Mouse (Mus musculus) common myeloid progenitor, adult 5-6 weeks (primary cell): ENCODE results near the gene Rasgef1b. TPM values are rescaled to one million over a fixed set of nuclear protein-coding genes. Genes with fewer than 3 reads are reported as not detected.

Experiments
- ATAC-seq: replicated peaks from 2 replicates; pipeline ENCODE4 v1.8.0; 2016; ENCODE audit warnings: low read depth, mild to moderate bottlenecking, moderate TSS enrichment, inconsistent platforms; ENCODE audit not compliant: poor library complexity, severe bottlenecking
- total RNA-seq: library from RNA; stranded (forward); fragments of 200-1000, 187-1606 nt; gene quantifications from 2 replicates; pipeline ENCODE4 v1.2.3, GENCODE M21; 2017

Gene Rasgef1b
- total RNA-seq, 1 experiment from 2014 or later = 2.4 TPM

- ATAC-seq = no peak
These were observed 256.1 kb downstream of the Rasgef1b start for GRCm38 (mm10) chr5:99472607-99473335.

GRCm38 (mm10) chr5:99471790-99472189 lies 257.1 kb downstream of the Rasgef1b start:
- no peak for ATAC-seq

DNA sequence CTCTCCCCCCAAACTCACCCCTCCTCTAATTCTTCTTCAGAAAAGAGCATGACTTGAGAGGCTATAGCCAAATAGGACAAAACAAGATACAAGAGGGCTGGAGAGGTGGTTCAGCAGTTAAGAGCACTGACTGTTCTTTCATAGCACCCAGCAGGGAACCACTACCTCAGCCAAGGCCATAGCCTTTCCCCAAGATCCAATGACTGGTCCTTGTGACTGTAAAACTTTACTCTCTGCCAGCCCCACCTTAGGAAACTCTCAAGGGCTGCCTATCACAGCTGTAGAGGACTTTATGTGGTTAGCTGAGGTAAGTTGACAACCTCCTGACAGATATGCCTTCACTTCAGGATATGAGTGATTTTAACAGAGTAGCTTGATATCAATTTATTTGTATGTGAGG lies 258.3 kb downstream of the Rasgef1b start:
- ATAC-seq = no peak

DNA sequence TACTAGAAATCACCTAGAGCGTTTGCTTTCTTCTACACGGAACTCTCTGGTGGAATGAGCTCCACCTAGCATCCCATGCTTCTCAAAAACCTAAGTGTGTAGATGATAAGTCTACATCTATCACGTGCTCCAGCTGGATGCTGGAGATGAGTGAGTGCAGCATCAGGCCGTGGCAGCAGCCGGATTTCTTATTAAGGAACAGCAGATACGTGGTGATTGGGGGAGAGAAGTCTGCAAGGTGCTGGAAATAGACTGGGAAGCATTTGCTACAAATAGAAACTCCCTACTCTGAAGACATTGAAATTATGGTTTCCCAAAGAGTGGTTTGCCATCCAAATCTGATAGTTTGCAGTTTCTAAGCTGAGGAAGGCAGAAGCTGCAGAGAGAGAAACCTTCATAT lies 269.9 kb downstream of the Rasgef1b start:
- ATAC-seq = no peak

DNA sequence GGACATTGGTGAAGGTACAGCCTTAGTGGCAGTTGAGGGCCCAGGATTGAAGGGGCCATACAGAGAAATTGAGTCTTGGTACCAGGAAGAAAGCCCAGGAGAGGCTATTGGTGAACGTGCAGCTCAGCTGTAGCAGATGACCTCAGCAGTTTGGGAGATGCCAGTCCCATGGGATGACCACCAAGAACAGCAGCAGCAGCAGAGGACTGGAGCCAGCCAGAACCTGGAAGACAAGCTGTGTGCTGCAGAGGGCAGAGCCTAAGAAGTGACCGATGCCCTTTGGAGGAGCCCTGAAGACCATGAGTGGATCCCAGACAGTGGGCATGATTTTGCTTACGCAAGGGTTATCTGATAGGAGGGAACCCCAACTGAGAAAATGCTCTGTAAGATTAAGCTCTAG lies 271.6 kb downstream of the Rasgef1b start:
- no peak for ATAC-seq

- peak; percentile 56; the same call in 1 of the 2 replicates for ATAC-seq
These were observed 276.9 kb downstream of the Rasgef1b start for GRCm38 (mm10) chr5:99451939-99452338.

GRCm38 (mm10) chr5:99451416-99451815 lies 277.4 kb downstream of the Rasgef1b start:
- ATAC-seq = no peak

DNA sequence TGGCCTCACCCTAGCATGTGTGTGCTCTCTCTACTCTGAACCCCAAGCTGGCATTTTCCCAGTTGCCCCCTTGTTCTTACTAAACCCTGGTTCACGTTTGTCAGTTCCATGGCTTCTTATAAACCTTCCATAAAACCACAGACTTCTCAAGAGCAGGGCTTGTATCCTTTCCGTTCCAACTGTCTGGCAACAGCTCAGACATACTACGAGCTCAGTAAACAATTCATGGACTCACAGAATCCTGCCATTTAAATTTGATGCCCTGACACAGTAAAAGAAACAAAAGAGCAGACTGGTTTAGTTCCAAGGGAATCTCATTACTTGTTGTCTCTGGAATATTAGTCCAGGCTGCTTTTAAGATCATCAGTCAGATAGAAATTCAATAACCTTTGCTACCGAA lies 277.9 kb downstream of the Rasgef1b start:
- ATAC-seq = no peak

DNA sequence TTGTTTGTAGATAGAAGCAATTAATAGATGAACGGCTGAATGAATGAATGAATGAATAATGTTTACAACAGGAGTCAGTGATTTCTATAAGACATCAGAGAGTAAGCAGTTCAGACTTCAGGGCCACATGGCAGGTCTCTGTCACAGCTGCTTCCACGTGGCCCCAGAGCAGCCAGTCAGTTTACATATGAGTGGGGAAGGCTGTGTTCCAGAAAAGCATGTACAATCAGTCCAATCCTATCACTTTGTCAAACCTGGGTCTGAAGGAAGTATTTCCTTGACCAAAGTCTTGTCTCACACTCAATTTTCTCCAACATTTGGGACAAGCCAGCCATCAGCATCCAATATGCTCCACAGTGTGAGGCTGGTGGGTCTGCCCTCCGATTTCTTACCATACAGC lies 278.4 kb downstream of the Rasgef1b start:
- no peak for ATAC-seq

GRCm38 (mm10) chr5:99447481-99447880 lies 281.4 kb downstream of the Rasgef1b start:
- ATAC-seq = no peak

DNA sequence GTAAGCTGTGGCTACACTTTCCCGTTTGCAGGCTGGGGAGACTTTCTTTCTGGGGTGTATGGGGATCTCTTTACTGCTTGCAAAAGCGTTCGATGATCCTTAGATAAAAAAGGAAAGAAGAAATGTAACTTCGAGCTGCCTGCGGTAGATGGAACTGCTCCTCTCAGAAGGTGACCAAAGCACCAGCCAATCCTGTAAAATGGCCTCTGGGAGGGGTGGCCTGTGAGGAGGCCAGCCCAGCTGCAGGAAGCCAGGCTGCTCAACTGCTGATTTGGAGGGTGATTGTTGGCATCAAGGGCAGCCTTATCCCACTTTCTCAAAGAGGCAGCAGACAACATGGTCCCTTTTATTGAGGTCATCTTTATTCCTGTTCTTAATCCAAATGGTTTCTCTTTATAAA lies 283.6 kb downstream of the Rasgef1b start:
- ATAC-seq = 0 out of 2 replicates have a peak, but pooled peaks have one; percentile 39

DNA sequence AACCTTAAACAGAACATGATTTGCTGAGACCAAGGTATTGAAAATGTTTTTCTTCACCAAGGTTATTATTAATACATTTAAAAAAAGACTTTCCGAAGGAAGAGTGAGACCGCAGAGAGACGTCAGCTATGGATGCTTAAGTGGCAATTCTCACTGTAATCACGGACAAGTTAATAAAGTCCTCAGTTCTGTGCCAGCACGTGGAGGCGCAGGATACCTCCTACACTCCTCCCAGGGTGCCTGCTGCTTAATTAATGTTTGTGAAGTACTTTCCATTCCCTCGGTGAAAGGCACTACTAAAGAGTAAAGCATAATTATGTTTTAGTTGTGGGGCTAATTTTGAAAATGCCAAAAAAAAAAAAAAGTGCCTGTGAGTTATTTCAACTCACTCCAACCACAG lies 284.1 kb downstream of the Rasgef1b start:
- ATAC-seq = no peak

- ATAC-seq = no peak
These were observed 288.8 kb downstream of the Rasgef1b start for GRCm38 (mm10) chr5:99440109-99440508.

- ATAC-seq = peak; percentile 93
These were observed 290.3 kb downstream of the Rasgef1b start for GRCm38 (mm10) chr5:99438526-99438925.

GRCm38 (mm10) chr5:99434226-99434625 lies 294.6 kb downstream of the Rasgef1b start:
- ATAC-seq = no peak

DNA sequence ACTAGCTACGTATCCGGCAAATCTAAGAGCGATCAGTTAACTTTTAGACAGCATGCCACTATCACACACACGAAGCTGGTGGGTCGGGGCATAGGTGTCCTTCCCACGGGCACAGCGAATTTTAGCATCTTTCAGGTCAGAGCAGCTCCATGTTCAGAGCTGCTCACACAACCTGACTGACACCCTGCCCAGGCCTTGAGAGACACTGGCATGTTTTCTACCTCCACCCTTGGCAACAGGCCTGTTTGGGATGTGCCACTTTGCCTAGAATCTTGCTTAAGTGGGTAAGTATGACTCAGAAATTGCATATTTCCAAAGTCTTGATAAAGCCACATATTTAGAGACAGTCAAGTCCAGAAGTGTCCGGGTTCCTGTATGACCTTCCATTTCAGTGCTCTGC lies 296.4 kb downstream of the Rasgef1b start:
- ATAC-seq = no peak

GRCm38 (mm10) chr5:99429273-99429672 lies 299.6 kb downstream of the Rasgef1b start:
- no peak for ATAC-seq

- ATAC-seq = no peak
These were observed 300.2 kb downstream of the Rasgef1b start for GRCm38 (mm10) chr5:99428648-99429047.

DNA sequence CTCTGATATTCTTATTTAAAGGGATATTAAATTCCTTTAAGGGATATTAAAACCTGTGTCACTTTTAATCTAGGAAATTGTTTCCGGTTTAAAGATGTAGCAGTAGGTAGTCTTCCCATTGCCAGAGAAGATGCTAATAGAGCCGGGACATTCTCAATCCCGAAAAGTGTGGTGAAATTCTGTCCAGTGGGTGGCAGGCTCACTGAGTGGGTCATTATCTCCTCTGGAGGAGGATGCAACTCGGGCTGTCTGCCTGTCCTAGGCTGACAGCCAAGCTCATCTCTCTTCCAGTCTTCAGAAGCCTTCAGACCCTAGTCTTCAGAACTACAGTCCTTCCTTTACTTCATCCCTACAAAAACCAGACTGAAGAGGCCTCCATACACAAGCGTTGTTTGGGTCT lies 305.6 kb downstream of the Rasgef1b start:
- no peak for ATAC-seq

GRCm38 (mm10) chr5:99422856-99423255 lies 306.0 kb downstream of the Rasgef1b start:
- ATAC-seq = no peak

DNA sequence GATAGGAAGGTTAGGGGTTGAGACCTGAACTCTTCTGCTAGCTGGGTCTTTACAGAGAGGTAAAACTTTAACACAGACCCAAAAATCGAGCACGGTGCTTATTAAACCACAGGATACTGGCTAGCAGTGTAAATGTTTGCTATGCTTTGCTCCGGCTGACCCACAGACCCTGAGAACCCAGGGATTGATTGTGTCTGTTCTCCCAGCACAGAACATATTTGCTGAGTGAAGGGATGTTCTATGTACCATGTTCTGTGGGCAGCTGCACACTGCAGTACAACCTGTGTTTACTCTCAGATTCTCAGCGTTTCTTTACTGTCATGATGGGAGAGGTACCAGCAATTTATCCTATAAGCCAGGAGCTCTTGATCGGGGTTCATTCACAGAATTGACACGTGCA lies 306.8 kb downstream of the Rasgef1b start:
- ATAC-seq = no peak

DNA sequence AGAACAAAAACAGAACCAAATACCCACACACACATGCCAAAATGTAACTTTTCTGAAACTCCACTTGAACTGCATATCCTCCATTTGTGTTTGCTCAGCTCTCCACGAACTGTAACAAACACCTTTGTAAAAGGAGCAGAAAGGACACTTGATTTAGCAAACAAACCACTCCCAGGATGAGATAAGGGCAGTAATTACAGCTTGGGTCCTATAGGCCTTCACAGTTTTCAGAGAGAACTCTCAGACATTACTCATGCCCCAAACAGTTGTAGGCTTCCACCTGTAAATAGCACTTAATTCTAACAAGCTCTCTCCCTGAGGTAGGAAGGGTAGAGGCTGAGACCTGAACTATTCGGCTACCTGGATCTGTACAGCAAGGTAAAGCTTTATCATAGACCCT lies 309.0 kb downstream of the Rasgef1b start:
- no peak for ATAC-seq
